Mouse (Mus musculus): ENCODE measurements around the gene Zfp354c. TPM values are rescaled to one million over a fixed set of nuclear protein-coding genes. Genes with fewer than 3 reads are reported as not detected.

Gene Zfp354c
- total RNA-seq (2012; rRNA removed) (2.1 and 4.5 TPM in 2 replicates), polyA plus RNA-seq (2012; ENCODE audit: insufficient read depth in 1 of 2, insufficient read length in 2 of 2, low read depth in 1 of 2, low replicate concordance in 2 of 2, missing spikeins in 1 of 2) (1 to 10 TPM in 1 of 2 experiments, not detected in 1; 4.2 TPM)

DNA sequence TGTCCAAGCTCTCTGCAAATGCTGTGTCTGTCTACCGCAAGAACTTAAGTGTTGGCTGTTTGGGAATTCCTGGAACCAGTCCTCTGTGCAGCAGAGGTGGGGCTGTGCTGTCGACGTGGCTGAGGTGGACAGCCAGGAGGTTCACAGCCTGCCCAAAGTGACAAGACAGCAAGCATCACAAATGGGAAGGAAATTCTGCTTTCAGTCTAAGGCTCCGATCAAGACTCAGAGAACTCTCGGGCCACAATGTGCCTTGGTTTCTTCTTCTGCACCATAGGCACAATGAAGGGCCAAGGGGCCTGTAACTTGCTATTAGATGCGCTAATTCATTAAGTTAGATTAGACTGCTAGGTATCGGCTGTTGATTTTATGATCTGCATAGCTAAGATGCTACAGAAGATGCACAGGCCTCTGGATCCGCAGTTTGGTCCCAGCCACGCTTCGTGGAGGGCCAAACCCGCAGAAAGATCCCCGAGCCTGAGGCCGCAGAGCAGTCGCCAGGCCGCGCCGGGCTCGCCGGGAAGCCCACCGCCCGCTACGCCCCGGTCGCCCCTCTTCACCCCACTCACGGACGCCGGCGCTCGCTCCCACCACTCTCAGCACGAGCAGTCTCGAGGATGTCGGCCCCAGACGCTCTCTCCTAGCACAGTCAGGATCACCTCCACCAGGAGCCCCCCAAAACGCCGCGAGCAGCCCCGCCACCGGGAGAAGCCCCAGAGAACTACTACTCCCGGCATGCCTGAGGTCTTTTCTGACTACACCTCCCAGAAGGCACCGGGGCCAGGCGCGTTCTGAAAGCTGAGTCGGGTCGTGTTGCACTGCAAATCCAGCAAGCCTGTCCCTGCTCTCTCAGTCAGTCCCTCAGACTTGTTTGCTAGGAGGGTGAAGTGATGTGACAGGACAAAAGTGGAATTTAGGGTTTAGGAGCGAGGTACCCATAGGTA is at the start of gene Zfp354c:
Zfp354c (minus strand) TSS at position 715 of the 944 bp plus-strand sequence.
- H3K4me1 ChIP-seq (ENCODE audit: control insufficient read depth in 1 of 2, insufficient read depth in 2 of 2, low read length in 2 of 2) = peaks cover 3 to 4% of the 10 kb centered on the region in 2 experiments; a peak in 1 of 4 replicates
- H3K36me3 ChIP-seq (ENCODE audit: control insufficient read depth in 1 of 2, insufficient read depth in 2 of 2, low read length in 2 of 2) = 0 out of 4 replicates have a peak, but pooled peaks cover 0 to 2% of the 10 kb centered on the region in 2 experiments
- peak within 1 kb of the TSS; percentile 74 for H3K9ac ChIP-seq (ENCODE audit: control insufficient read depth, low read depth, low read length, poor library complexity, severe bottlenecking)
- no peaks in the 10 kb centered on the region for H3K27me3 ChIP-seq (ENCODE audit: control insufficient read depth in 1 of 2, insufficient read depth in 2 of 2, low read length in 2 of 2)
- H3K27ac ChIP-seq (ENCODE audit: control insufficient read depth, low read depth, low read length) = no peak within 1 kb of the TSS
- TF ChIP-seq E2F4 (IDR thresholded peaks at IDR 0.05; ENCODE audit: borderline replicate concordance, low read depth, low read length) = no peak
- no peak for TF ChIP-seq BHLHE40 (IDR thresholded peaks at IDR 0.05; ENCODE audit: borderline replicate concordance, low read depth, low read length)
- peak; percentile 72; the same call in 1 of the 2 replicates for TF ChIP-seq ZMIZ1 (IDR thresholded peaks at IDR 0.05; ENCODE audit: low read depth, low read length)
- TF ChIP-seq SMC3 (IDR thresholded peaks at IDR 0.05; ENCODE audit: low read depth, low read length) = no peak
- peak; percentile 51; the same call in 1 of the 2 replicates for TF ChIP-seq MXI1 (IDR thresholded peaks at IDR 0.05; ENCODE audit: low read depth, low read length)
- peak; percentile 85 for TF ChIP-seq NELFE (IDR thresholded peaks at IDR 0.05; ENCODE audit: low read depth, low read length)
- TF ChIP-seq ELF1 (IDR thresholded peaks at IDR 0.05; ENCODE audit: low read depth, low read length) = no peak
- peak; percentile 34; the same call in 1 of the 2 replicates for TF ChIP-seq NRF1 (IDR thresholded peaks at IDR 0.05; ENCODE audit: insufficient read depth, low read depth, low read length, poor library complexity, severe bottlenecking)
- TF ChIP-seq JUND (IDR thresholded peaks at IDR 0.05; ENCODE audit: low read depth, low read length) = no peak
- peak; percentile 93 for TF ChIP-seq POLR2AphosphoS2 (IDR thresholded peaks at IDR 0.05; ENCODE audit: low read length)
- TF ChIP-seq ZKSCAN1 (IDR thresholded peaks at IDR 0.05; ENCODE audit: low read depth, low read length) = no peak
- TF ChIP-seq USF2 (IDR thresholded peaks at IDR 0.05; ENCODE audit: borderline replicate concordance in 1 of 2, insufficient read depth in 1 of 2, low read depth in 1 of 2, low read length in 2 of 2) = no peak
- no peak for TF ChIP-seq UBTF (IDR thresholded peaks at IDR 0.05; ENCODE audit: borderline replicate concordance, insufficient read depth, low read depth, low read length)
- peak; percentile 70; the same call in 1 of the 2 replicates for TF ChIP-seq MAZ (IDR thresholded peaks at IDR 0.05; ENCODE audit: low read depth, low read length)
- TF ChIP-seq KAT2A (conservative IDR thresholded peaks at IDR 0.05; ENCODE audit: low read depth, low read length) = peak; percentile 88
- no peak for TF ChIP-seq ETS1 (IDR thresholded peaks at IDR 0.05; ENCODE audit: low read depth, low read length)
- TF ChIP-seq MAX (IDR thresholded peaks at IDR 0.05; ENCODE audit: low read length) = no peak
- TF ChIP-seq HCFC1 (IDR thresholded peaks at IDR 0.05; ENCODE audit: low read depth, low read length) = peak; percentile 99
- peak; percentile 63; the same call in 1 of the 2 replicates for TF ChIP-seq SIN3A (IDR thresholded peaks at IDR 0.05; ENCODE audit: low read length)
- no peak for TF ChIP-seq CHD1 (IDR thresholded peaks at IDR 0.05; ENCODE audit: low read depth, low read length)
- no peak for TF ChIP-seq USF1 (IDR thresholded peaks at IDR 0.05; ENCODE audit: low read depth, low read length)
- no peak for TF ChIP-seq GATA1 (IDR thresholded peaks at IDR 0.05; ENCODE audit: low read depth, low read length)
- TF ChIP-seq TBP (IDR thresholded peaks at IDR 0.05; ENCODE audit: low read depth, low read length) = peak; percentile 80
- 0 out of 2 replicates have a peak, but pooled peaks have one; percentile 41 for TF ChIP-seq TCF12 (IDR thresholded peaks at IDR 0.05; ENCODE audit: low read depth, low read length)
- TF ChIP-seq EP300 (IDR thresholded peaks at IDR 0.05; ENCODE audit: low read depth in 1 of 2, low read length in 2 of 2) = no peak
- no peak for TF ChIP-seq RAD21 (IDR thresholded peaks at IDR 0.05; ENCODE audit: low read depth, low read length)
- 0 out of 2 replicates have a peak, but pooled peaks have one; percentile 9 for TF ChIP-seq MYC (IDR thresholded peaks at IDR 0.05; ENCODE audit: low read depth, low read length)
- TF ChIP-seq CHD2 (IDR thresholded peaks at IDR 0.05; ENCODE audit: low read length) = no peak
- peak; percentile 52 to 91 for TF ChIP-seq POLR2A (IDR thresholded peaks at IDR 0.05; ENCODE audit: control insufficient read depth in 1 of 2, insufficient read depth in 1 of 2, low read depth in 1 of 2, low read length in 2 of 2, poor library complexity in 1 of 2)
- no peak for TF ChIP-seq RCOR1 (IDR thresholded peaks at IDR 0.05; ENCODE audit: low read depth, low read length)
- DNase-seq (ENCODE audit: low read depth, low spot score) = peak; percentile 92
- H3K79me2 ChIP-seq (ENCODE audit: control insufficient read depth, insufficient read depth, low read length, poor library complexity) = no peaks in the 10 kb centered on the region; the same call in 1 of the 2 replicates
- no peaks in the 10 kb centered on the region for H3K9me3 ChIP-seq (replicated peaks; ENCODE audit: insufficient read depth, low read length)
- peak within 1 kb of the TSS; percentile 70 to 81 for H3K4me3 ChIP-seq (ENCODE audit: control insufficient read depth in 1 of 2, insufficient read depth in 1 of 2, low read depth in 2 of 2, low read length in 2 of 2)

Measured in MEL (cell line).